Mouse (Mus musculus): ENCODE results near the gene Tef. TPM values are rescaled to one million over a fixed set of nuclear protein-coding genes. Genes with fewer than 3 reads are reported as not detected.

The Tef gene
- total and polyA plus RNA-seq, 3 experiments = 12.3 to 21.7 TPM; not detected in 1

- H3K79me2 ChIP-seq (ENCODE audit: control insufficient read depth, insufficient read depth, low read length, poor library complexity) = no peaks in the 10 kb centered on the region
- H3K36me3 ChIP-seq (ENCODE audit: control insufficient read depth in 1 of 2, insufficient read depth in 2 of 2, low read length in 2 of 2) = no peaks in the 10 kb centered on the region; a peak in 1 of 4 replicates
- no peak overlapping the region for H3K9ac ChIP-seq (ENCODE audit: control insufficient read depth, low read depth, low read length, poor library complexity, severe bottlenecking)
- H3K9me3 ChIP-seq (replicated peaks; ENCODE audit: insufficient read depth, low read length) = no peaks in the 10 kb centered on the region
- H3K27me3 ChIP-seq (ENCODE audit: control insufficient read depth in 1 of 2, insufficient read depth in 2 of 2, low read length in 2 of 2) = no peaks in the 10 kb centered on the region
- no peak overlapping the region for H3K4me3 ChIP-seq (ENCODE audit: control insufficient read depth in 1 of 2, insufficient read depth in 1 of 2, low read depth in 2 of 2, low read length in 2 of 2)
- H3K4me1 ChIP-seq (ENCODE audit: control insufficient read depth in 1 of 2, insufficient read depth in 2 of 2, low read length in 2 of 2) = no peaks in the 10 kb centered on the region
- TF ChIP-seq GATA1 (IDR thresholded peaks at IDR 0.05; ENCODE audit: low read depth, low read length) (no peak), USF2 (IDR thresholded peaks at IDR 0.05; ENCODE audit: borderline replicate concordance in 1 of 2, insufficient read depth in 1 of 2, low read depth in 1 of 2, low read length in 2 of 2) (no peak), CHD1 (IDR thresholded peaks at IDR 0.05; ENCODE audit: low read depth, low read length) (no peak)
- H3K27ac ChIP-seq (ENCODE audit: control insufficient read depth, low read depth, low read length) = no peak overlapping the region
- DNase-seq (ENCODE audit: low read depth, low spot score) = no peak
These were observed 14.7 kb upstream of the Tef start for GRCm38 (mm10) chr15:81787525-81787924.

- no peak for TF ChIP-seq CTCF (IDR thresholded peaks at IDR 0.05 in 2 of 3, conservative IDR thresholded peaks at IDR 0.05 in 1 of 3; ENCODE audit: control insufficient read depth in 1 of 3, insufficient read depth in 1 of 3, low read depth in 2 of 3, low read length in 3 of 3, poor library complexity in 1 of 3, severe bottlenecking in 1 of 3)
- TF ChIP-seq ETS1 (IDR thresholded peaks at IDR 0.05; ENCODE audit: low read depth, low read length) = no peak
- TF ChIP-seq CHD2 (IDR thresholded peaks at IDR 0.05; ENCODE audit: low read length) = no peak
- no peak for TF ChIP-seq TCF12 (IDR thresholded peaks at IDR 0.05; ENCODE audit: low read depth, low read length)
- no peak for TF ChIP-seq TBP (IDR thresholded peaks at IDR 0.05; ENCODE audit: low read depth, low read length)
- TF ChIP-seq ZNF384 (IDR thresholded peaks at IDR 0.05; ENCODE audit: low read depth, low read length) = no peak
- no peak for TF ChIP-seq BHLHE40 (IDR thresholded peaks at IDR 0.05; ENCODE audit: borderline replicate concordance, low read depth, low read length)
- no peak for TF ChIP-seq POLR2AphosphoS2 (IDR thresholded peaks at IDR 0.05; ENCODE audit: low read length)
- Histone ChIP-seq H3K27ac (ENCODE audit: control insufficient read depth, low read depth, low read length) (no peak overlapping the region), H3K36me3 (ENCODE audit: control insufficient read depth in 1 of 2, insufficient read depth in 2 of 2, low read length in 2 of 2) (no peaks in the 10 kb centered on the region), H3K9me3 (replicated peaks; ENCODE audit: insufficient read depth, low read length) (no peaks in the 10 kb centered on the region), H3K9ac (ENCODE audit: control insufficient read depth, low read depth, low read length, poor library complexity, severe bottlenecking) (no peak overlapping the region), H3K79me2 (ENCODE audit: control insufficient read depth, insufficient read depth, low read length, poor library complexity) (no peaks in the 10 kb centered on the region), H3K4me3 (ENCODE audit: control insufficient read depth in 1 of 2, insufficient read depth in 1 of 2, low read depth in 2 of 2, low read length in 2 of 2) (no peak overlapping the region), H3K4me1 (ENCODE audit: control insufficient read depth in 1 of 2, insufficient read depth in 2 of 2, low read length in 2 of 2) (no peaks in the 10 kb centered on the region), H3K27me3 (ENCODE audit: control insufficient read depth in 1 of 2, insufficient read depth in 2 of 2, low read length in 2 of 2) (no peaks in the 10 kb centered on the region)
- DNase-seq (ENCODE audit: low read depth, low spot score) = no peak
These were observed 9.8 kb upstream of the Tef start for GRCm38 (mm10) chr15:81792444-81792843.

- peak; percentile 41 for DNase-seq (ENCODE audit: low read depth, low spot score)
- no peak overlapping the region for H3K9ac ChIP-seq (ENCODE audit: control insufficient read depth, low read depth, low read length, poor library complexity, severe bottlenecking)
- H3K27ac ChIP-seq (ENCODE audit: control insufficient read depth, low read depth, low read length) = no peak overlapping the region
- H3K36me3 ChIP-seq (ENCODE audit: control insufficient read depth in 1 of 2, insufficient read depth in 2 of 2, low read length in 2 of 2) = peaks cover 0 to 4% of the 10 kb centered on the region in 2 experiments; a peak in 2 of 4 replicates
- peak; percentile 31; the same call in 1 of the 2 replicates for TF ChIP-seq ZC3H11A (IDR thresholded peaks at IDR 0.05; ENCODE audit: low read depth, low read length)
- peak; percentile 65 for TF ChIP-seq SMC3 (IDR thresholded peaks at IDR 0.05; ENCODE audit: low read depth, low read length)
- TF ChIP-seq CTCF (IDR thresholded peaks at IDR 0.05 in 2 of 3, conservative IDR thresholded peaks at IDR 0.05 in 1 of 3; ENCODE audit: control insufficient read depth in 1 of 3, insufficient read depth in 1 of 3, low read depth in 2 of 3, low read length in 3 of 3, poor library complexity in 1 of 3, severe bottlenecking in 1 of 3) = peak; percentile 42 to 57 (median 44)
- TF ChIP-seq ELF1 (IDR thresholded peaks at IDR 0.05; ENCODE audit: low read depth, low read length) = no peak
- no peak for TF ChIP-seq GABPA (IDR thresholded peaks at IDR 0.05; ENCODE audit: low read depth, low read length)
- no peak for TF ChIP-seq GATA1 (IDR thresholded peaks at IDR 0.05; ENCODE audit: low read depth, low read length)
- TF ChIP-seq HCFC1 (IDR thresholded peaks at IDR 0.05; ENCODE audit: low read depth, low read length) = no peak
- peak; percentile 69 for TF ChIP-seq RAD21 (IDR thresholded peaks at IDR 0.05; ENCODE audit: low read depth, low read length)
- H3K27me3 ChIP-seq (ENCODE audit: control insufficient read depth in 1 of 2, insufficient read depth in 2 of 2, low read length in 2 of 2) = no peaks in the 10 kb centered on the region
- no peaks in the 10 kb centered on the region for H3K79me2 ChIP-seq (ENCODE audit: control insufficient read depth, insufficient read depth, low read length, poor library complexity)
- no peaks in the 10 kb centered on the region for H3K9me3 ChIP-seq (replicated peaks; ENCODE audit: insufficient read depth, low read length)
- peaks cover 0 to 3% of the 10 kb centered on the region in 2 experiments; a peak in 3 of 4 replicates for H3K4me1 ChIP-seq (ENCODE audit: control insufficient read depth in 1 of 2, insufficient read depth in 2 of 2, low read length in 2 of 2)
- no peak overlapping the region for H3K4me3 ChIP-seq (ENCODE audit: control insufficient read depth in 1 of 2, insufficient read depth in 1 of 2, low read depth in 2 of 2, low read length in 2 of 2)
These were observed 6.0 kb upstream of the Tef start for GRCm38 (mm10) chr15:81796228-81796627.

Data from MEL (cell line).